Mouse (Mus musculus) layer of hippocampus, postnatal 14 days (tissue): ENCODE results near the gene Prkar1b. TPM values are rescaled to one million over a fixed set of nuclear protein-coding genes. Genes with fewer than 3 reads are reported as not detected.

ENCODE experiments used
- DNase-seq, 2 experiments: peaks; one replicate each; pipeline ENCODE4 v3.0.0; 2021 to 2022; ENCODE audit warnings: low spot score in 2 of 2, mixed read lengths in 1 of 2
- total RNA-seq, 2 experiments: library from RNA; stranded (reverse); gene quantifications; 2 replicates each; pipeline ENCODE4 v1.2.3; 2021

The Prkar1b gene
- total RNA-seq, 2 experiments from 2014 or later = 387 to 389 TPM

DNA sequence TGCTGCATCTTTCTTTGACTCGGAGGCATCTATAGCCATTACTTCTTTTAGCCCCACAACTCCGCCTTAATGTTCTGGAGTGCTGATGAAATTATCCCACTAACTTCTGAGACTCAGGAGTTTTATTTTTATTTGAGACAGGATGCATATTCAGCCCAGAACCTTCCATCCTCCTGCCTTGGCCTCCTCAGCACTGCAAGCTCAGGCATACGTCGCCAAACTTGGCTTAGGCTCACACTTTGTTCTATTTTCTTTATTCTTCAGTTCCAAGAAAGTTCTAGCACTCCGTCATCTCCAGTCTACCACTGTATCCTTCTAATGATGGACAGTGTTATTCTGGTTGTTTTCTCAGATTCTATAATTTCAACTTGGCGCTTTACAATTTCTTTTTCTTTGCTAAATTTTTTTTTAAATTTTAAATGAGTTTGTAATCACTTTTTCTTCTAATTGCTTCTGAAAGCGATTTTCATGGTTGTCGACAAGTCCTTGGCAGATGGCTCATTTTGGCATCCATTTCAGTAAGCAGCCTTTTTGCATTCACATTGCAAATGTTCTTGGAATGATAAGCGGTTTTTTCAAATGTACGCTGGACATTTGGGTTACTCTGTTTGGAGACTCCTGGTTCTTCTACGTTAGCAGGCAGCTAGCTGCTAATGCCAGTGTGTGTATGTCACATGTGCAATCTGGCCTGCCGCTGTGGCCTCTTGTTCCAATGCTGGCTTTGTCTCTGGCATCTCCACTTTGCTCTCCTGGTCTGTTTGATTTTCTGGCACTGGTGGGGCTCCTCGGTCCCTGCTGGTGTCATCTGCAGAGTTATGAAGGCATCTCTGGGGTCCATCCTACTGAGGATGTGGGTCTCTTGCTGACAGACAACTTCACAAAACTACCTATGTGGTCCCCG, 2.4 kb downstream of the Prkar1b start:
- peak in 1 of 2 experiments; percentile 81 for DNase-seq

DNA sequence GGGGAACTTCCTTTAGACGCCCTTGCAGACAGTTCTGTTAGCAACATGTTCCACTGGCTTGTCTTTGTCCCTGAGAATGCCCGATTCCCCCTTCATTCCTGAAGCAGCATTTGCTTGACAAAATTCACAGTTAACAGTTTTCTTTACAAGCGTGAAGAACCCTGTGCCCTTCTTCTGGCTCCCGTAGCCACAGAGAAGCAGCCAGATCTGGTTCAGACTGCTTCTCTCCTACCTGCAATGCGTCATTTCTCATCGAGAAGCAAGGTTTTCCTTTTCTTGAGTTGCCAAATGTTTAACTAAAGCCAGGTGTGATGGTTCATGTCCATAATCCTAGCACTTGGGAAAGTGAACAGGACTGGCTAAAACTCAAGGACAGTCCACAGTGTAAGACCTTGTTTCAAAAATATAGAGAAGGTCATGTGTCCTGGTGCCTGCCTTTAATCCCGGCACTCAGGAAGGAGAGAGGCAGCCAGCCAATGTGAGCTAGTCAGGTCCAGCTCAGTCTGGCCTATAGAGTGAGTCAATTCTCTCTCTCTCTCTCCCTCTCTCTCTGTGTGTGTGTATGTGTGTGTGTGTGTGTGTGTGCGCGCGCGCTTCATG, 3.2 kb downstream of the Prkar1b start:
- DNase-seq = no peak

DNA sequence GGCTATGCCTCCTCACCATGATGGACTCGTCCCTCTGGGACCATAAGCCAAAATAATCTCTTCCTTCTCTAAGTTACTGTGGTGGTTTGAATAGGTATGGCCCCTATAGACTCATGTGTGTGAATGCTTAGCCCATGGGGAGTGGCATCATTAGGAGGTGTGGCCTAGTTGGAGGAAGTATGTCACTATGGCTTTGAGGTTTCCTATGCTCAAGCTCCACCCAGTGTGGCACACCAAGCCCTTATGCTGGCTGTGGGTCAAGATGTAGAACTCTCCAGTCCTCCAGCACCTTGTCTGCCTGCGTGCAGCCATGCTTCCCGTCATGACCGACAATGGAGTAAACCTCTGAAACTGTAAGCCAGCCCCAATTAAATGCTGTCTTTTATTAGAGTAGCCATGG, 4.1 kb downstream of the Prkar1b start:
- DNase-seq = no peak

DNA sequence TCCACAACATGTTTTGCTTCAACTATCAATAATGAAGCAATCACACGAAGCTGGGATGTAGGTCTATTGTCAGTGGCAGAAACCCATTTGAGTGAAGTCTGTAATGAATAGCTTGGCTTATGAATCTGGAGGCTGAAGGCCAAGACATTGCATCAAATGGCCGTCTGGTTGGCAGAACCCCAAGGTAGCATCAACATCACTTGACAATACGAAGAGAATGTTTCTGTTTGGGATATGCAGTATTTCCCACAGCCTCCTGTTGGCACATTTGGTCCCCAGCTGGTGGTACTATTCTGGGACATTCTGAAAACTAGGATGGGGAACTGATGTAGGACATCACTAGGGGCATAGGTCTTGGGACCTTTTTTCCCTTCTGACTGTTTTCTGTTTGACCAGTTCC, 5.9 kb downstream of the Prkar1b start:
- DNase-seq = no peak

DNA sequence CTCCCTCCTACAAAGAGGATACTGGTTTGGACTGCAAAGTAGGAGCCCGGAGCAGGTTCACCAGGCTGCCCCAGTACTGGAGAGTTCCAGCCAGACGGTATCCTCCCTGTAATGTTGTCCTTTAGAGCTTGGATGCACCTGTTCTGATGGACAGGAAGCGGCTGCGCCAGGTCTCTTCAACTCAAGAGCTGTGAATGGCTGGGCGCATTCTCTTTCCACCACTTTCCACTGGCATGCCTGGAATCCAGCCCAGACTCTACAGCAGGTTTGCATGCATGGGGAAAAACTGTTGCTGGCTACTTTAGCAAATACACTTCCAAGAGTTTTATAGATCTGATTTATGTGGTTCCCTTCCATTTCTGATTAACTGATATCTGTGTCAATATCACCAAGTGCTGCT, 8.5 kb downstream of the Prkar1b start:
- DNase-seq = no peak

DNA sequence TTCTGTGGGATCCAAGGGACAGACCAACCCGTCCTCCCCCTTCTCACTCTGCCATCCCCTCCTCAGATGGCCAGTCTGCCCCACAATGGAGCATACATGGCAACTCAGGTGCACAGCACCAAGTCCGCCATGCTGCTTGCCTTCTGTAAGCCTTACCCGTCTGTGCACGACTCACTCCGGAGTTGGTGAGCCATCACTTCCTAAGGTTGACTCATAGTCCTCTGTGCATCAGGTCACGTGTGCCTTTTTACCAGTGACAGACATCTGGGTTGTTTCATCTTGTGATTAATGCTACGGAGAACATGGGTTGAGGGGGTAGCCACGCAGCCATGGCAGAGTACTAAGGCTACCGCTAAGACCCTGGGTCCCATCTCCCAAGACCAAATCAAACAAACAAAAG, 9.2 kb downstream of the Prkar1b start:
- no peak for DNase-seq

DNA sequence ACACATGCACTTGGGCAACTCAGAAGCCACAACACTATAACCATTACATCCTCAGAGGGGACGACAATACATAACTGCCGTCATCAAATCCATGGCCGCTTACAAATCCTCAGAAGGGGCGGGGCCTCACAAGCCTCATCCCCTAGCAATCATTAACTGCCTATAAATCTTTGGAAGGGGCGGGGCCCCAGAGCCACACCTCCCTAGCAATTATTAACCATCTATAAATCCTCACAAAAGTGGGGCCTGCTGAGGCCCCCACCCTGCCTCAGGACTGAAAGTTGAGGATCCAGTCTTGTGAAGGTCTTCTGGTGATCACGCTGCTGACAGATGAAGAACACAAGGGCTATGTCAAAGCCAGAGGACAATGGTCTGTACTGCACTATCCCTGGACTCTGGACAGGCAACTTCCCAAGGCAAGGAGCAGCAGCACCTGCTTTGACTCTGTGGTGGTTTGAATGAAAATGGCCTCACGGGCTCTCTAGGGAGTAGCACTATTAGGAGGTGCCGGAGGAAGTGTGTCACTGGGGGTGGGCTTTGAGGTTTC, 10.8 kb downstream of the Prkar1b start:
- no peak for DNase-seq

DNA sequence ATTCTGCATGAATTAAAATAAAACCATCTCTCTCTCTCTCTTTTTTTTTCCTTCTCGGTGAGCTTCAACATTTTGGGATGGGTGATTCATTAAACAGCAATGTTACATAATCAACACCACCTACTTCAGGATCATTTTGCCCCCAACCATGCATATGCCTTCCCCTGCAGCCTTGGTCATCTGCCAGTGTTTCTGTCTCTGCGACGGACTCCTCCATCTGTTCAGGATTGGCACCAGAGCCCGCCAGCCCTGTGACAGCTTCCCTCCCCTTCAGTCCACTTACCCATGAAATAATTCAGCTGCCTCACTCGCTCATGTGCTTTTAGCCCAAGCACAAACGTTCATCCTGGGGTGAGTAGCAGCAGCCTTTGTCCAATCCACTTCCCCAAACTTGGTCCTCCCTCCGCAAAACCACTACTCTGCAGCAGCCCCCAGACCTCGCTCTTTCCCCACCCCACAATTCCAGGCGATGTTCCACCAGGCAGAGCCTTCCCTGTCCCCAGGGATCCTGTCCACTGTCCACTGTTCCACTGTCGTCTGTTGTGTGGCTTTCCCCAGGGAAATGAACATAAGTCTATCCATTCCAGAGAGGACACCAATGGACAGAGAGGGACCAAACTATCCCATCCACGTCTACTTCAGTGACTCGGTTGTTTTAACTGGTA, 11.4 kb downstream of the Prkar1b start:
- DNase-seq = peak; percentile 54 to 90

DNA sequence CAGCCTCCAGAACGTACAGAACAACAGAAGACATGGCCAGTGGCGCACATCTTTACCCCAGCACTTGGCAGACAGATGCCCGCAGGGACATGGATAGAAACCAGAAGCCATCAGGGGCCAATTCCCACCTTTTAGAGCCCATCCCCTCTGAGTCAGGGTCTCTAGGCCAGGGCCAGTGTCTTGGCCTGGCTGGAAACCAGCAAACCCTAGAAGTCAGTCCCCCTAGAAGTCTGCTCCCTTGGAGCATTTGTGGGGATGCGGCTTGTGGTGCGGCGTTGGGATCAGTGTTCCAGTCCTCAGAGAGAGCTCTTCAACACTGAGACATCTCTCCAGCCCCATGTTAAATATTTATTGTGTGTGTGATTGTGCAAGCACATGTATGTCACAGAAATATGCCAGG, 12.6 kb downstream of the Prkar1b start:
- no peak for DNase-seq

DNA sequence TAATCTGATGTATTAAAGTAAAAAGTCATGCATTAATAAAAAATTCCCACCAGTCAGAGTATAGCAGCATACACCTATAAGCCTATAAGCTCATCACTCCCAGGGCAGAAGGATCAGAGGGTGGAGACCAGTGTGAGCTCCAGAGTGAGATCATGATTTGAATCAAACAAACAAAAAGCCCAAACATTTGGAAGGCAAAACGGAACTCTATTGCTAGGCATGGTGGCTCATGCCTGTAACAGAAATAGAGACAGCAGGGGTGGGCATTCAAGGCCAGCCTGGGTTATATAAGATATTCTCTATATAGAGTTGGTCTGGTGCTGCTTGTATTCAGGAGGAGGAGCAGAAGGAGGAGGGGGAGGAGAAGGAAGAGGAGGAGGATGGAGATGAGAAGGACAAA, 13.5 kb downstream of the Prkar1b start:
- no peak for DNase-seq

DNA sequence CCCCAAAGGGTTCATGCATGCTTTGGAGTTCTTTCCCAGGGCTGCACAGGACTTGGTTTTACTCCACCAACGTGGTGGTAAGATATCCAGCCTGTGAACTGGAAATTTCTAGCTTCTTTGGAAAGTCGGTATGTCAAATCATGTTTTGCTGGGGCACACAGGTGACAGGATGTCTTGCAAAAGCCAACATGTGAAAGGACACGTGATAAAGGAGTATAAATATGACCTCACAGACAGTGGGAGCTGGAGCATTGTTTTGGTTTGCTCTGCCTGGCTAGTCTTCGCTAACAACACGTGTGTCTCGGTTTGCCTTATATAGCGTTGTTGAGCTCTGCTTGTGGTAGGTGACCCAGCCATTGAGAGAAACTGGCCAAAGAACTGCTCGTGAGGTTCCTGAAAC, 15.3 kb downstream of the Prkar1b start:
- DNase-seq = no peak

DNA sequence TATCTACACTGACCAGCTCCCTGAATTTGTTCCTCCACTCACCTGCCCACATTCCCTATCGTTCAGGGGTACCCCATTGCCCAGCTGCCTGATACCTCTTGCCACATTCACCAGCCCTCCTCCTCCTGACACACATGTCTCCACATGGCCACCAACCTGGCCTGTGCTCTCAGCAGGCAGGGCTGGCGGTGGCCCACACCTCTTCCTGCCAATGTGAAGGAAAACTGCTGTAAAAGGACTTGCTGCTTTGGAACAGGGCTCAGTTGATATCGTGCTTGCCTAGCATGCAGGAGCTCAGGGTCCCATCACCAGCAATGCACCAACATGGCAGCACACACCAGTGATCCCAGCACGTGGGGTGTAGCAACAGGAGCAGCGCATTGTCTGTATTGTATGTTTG, 19.4 kb downstream of the Prkar1b start:
- DNase-seq = no peak

DNA sequence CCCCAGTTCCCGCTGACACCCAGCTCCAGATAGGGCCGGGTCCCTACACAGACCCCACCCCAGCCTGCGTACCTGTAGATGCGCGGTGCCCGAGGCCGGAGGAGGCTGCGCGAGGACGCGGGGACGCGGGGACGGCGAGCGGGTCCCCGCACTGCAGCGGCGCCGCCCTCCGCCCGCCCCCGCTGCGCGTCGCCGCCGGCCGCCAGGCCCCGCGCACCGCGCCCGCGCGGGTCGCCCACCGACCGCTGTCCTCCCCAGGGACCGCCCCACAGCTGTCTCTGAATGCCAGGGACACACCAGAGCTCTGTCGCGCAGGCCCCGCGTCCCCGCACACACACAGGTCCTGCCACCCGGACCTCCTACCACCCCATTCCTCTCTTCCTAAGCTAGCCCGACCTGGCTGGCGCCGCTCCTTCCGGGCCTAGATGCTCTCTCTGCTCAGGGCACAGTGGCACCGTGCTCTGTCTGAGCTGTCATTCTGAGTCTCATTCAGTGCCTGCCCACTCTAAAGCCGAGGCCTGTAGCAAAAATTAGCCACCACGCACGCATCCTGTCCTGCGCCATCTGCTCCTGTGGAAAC, 20.1 kb downstream of the Prkar1b start:
- peak in 1 of 2 experiments; percentile 37 for DNase-seq

DNA sequence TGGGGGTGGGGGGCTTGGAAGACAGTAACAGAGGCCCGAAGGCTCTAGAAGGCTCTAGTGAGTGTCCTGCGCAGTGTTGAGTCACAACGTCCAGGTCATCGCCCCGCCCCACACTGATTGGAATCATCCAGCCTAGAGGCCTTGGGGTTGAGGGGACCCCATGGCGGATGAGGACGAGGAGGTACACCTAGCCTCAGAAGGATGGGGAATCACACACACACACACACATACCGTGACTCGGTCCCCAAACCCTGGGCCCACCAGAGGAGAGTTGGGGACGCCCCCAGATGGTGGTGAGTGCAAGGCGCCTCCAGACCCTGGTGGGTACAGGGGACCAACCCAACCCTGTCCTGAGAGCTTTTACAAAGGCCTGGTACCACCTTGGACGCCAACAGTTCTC, 20.7 kb downstream of the Prkar1b start:
- no peak for DNase-seq

DNA sequence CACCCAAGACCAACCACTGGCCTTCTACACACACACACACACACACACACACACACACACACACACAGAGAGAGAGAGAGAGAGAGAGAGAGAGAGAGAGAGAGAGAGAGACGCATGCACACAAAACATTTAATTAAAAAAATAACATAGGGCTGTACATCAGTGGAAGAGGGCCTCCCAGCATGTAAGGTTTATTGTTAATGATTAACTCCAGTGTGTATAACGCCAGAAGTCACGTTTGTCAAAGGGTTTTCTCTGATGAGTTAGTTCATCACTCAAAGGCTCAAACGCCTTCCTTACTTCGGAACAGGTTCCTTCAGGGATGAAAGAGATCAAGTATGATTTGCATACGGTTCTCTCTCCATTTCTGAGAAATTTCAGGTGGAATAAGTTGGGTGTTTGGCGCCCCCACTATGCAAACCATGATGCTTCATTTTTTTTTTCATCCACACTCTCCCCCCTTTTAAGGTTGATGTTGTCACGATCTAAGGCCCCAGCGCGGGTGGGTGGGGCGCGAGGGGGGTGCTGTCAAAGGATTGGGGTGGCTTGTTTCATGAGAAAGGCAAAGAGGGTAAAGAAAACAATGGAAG, 21.2 kb downstream of the Prkar1b start:
- no peak for DNase-seq

DNA sequence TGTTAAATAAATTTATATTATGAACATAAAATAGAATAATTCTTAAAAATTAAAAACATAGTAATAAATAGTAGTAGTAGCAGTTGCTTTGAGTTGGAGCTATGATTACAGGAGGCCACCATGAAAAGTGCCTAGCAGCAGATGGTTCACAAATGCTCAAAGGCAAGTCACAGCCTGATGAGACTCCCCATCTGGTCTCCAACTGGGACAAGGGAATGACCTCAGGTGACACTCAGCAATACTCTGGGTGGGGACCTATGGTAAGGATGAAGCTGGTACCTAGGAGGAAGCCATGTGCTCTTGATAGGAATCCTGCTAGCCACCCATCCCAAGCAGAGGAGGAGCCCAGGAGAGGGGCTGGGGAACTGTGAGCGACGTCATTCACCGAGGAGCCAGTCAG, 24.1 kb downstream of the Prkar1b start:
- DNase-seq = no peak

DNA sequence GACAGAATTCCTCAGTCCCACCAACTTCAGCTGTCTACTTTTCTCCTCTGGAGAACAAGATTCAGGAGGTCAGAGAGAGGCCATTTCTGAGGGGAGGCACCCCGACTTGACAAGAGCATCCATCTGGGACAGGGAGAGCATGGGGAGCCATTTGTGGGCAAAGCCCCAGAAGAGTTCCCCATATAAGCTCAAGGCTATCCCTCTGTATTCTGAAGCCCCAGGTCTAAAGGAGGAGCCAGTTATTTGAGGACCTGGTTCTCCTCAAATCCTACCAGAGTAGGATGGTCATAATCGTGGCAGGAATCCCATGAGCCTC, 30.9 kb downstream of the Prkar1b start:
- no peak for DNase-seq

DNA sequence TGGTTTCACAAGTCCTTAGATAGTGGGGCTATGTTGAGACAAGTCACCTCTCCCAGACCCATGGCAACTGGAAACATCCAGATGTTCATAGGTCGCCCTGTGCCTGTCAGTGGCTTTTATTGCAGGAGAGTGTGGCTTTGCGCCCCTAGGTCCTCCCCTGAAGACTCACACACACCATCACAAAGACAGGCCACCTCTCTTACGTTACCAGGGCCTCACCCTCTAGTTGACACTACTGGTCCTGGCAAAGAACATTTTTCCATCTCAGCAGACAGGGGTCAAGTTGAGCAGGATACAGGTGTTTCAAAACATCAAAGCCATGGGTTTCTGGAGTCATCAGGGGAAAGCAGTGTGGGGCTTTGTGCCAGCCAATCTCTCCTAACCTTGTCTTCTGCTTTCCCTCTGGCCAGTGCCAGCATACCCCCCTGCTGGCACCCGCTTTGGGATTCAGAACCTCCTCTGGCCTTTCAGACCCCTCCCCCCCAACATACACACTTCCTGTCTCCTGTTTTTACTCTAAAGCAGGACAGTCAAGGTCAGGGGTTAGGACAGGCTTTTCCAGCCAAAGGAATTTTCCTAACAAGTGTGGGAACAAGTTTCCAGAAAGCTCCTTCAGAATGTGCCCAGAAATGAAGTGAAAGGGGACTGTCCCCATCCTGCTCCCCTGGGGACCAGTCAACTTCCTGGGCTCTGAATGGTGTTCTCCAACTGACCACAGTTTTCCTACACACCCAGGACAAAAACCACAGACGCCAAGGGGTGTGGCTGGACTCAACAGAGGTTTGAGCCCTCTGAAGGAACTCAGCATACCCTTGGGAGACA, 31.5 kb downstream of the Prkar1b start:
- no peak for DNase-seq

DNA sequence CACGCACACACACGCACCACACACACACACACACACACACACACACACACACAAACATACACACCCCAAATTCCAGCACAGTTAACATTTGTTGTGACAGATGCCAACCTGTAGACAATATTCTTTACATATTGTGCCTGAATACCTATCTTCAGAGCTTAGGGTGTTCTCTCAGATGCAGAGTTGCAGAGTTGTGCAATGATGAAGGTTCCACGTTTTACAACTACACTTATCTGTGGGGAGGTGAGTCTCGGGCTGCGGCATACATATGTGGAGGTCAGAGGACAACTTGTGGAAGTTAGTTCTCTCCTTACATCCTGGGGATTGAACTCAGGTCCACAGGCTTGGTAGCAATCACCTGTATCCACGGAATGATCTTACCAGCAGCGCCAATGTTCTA, 34.3 kb downstream of the Prkar1b start:
- no peak for DNase-seq

DNA sequence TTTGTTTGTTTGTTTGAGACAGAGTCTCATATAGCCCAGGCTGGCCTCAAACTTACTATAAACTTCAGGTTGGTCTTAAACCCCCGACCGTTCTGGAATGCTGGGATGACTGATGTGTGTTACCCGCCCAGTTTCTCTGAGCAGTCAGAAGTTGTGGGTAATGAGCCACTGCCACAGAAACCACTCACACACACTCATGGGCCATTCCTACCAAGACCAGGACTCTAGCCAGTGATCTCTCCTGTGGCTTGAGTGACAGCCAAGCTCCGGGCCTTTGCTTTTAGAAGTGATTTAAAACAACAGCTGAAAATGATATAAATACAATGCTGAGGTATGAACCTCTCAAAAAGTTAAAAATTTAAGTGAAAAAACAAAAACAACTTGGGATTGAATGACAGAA, 34.9 kb downstream of the Prkar1b start:
- DNase-seq = no peak

DNA sequence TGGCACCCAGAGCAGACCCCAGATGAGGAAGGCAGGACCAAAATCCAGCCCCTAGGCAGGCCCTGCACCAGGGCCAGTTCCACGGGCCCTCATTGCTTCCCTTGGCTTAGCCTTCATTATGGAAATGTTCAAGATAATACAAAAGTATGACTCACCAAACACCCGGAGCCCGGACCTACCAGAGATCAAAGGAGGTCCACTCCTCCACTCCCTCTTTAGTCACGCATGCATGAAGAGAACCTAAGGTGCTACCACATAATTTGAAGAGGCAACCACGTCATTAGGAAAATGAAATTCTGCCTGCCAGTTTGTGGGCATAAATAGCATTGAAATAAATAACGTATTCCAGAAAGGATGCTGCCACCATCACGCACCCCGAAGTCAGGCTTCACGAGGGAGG, 37.4 kb downstream of the Prkar1b start:
- no peak for DNase-seq
